Mouse (Mus musculus) C2C12 (cell line): Measurements from ENCODE around the gene Ap1b1.

Experiments
- CEBPB ChIP-seq: IDR thresholded peaks from one replicate; pipeline ENCODE4 v1.6.1; 2011; ENCODE audit warnings: low read depth, mild to moderate bottlenecking, control low read depth, moderate library complexity
- CTCF ChIP-seq: IDR thresholded peaks from one replicate; pipeline ENCODE4 v1.5.1; 2011; ENCODE audit not compliant: control insufficient read depth, insufficient read depth, insufficient read length
- FOSL1 ChIP-seq: IDR thresholded peaks from one replicate; pipeline ENCODE4 v1.8.0; 2011; ENCODE audit warnings: mild to moderate bottlenecking, low read length; ENCODE audit not compliant: poor library complexity, insufficient read depth, severe bottlenecking
- MAX ChIP-seq: IDR thresholded peaks from one replicate; pipeline ENCODE4 v1.6.1; 2011; ENCODE audit warnings: mild to moderate bottlenecking, control low read depth
- MYOD1 ChIP-seq: IDR thresholded peaks from one replicate; pipeline ENCODE4 v1.6.1; 2011; ENCODE audit warnings: low read depth; ENCODE audit not compliant: control insufficient read depth, insufficient read length
- MYOG ChIP-seq: IDR thresholded peaks from one replicate; pipeline ENCODE4 v1.6.1; 2011; ENCODE audit not compliant: control insufficient read depth, insufficient read length; ENCODE audit errors: extremely low read depth
- USF1 ChIP-seq: IDR thresholded peaks from one replicate; pipeline ENCODE4 v1.6.1; 2011; ENCODE audit warnings: low read depth, mild to moderate bottlenecking, control low read depth, moderate library complexity

- TF ChIP-seq CTCF (no peak), USF1 (no peak), CEBPB (no peak), MAX (no peak), MYOG (no peak), MYOD1 (no peak), FOSL1 (no peak)
These were observed 37.2 kb upstream of the Ap1b1 start for GRCm38 (mm10) chr11:4949256-4950044.
